Mouse (Mus musculus) megakaryocyte-erythroid progenitor cell, adult 5-6 weeks (primary cell): ENCODE measurements at regions not wholly inside any gene's neighbourhood (a gene's known extent, or its start where the extent isn't known, plus 50 kb on each side); places are given as distances from the start of the nearest gene placed in this dataset.
A peak's percentile ranks its signal among the peaks of the same experiment; 100 is the strongest.

Experiments used
- ATAC-seq: replicated peaks from 2 replicates; pipeline ENCODE4 v1.8.0; 2016; ENCODE audit warnings: mild to moderate bottlenecking, inconsistent platforms; ENCODE audit not compliant: severe bottlenecking, poor library complexity, low FRiP score, low TSS enrichment

GRCm38 (mm10) chr11:113109096-113109495 is 327.1 kb downstream of the Sox9 start:
- ATAC-seq: no peak

- ATAC-seq: peak; percentile 54
These were observed 331.3 kb downstream of the Sox9 start for GRCm38 (mm10) chr11:113113220-113113817.

- ATAC-seq: no peak
These were observed 335.3 kb downstream of the Sox9 start for GRCm38 (mm10) chr11:113117179-113117898.

- ATAC-seq: no peak
These were observed 338.5 kb downstream of the Sox9 start for GRCm38 (mm10) chr11:113120570-113120969.

GRCm38 (mm10) chr11:113121307-113121706 is 339.3 kb downstream of the Sox9 start:
- no peak for ATAC-seq

GRCm38 (mm10) chr11:113122137-113122536 is 340.1 kb downstream of the Sox9 start:
- ATAC-seq: no peak

- peak; percentile 77 for ATAC-seq
These were observed 340.9 kb downstream of the Sox9 start for GRCm38 (mm10) chr11:113122964-113123363.

GRCm38 (mm10) chr11:113125832-113126231 is 343.8 kb downstream of the Sox9 start:
- ATAC-seq: no peak

GRCm38 (mm10) chr11:113129192-113129591 is 347.2 kb downstream of the Sox9 start:
- ATAC-seq: no peak

GRCm38 (mm10) chr11:113129975-113130374 is 348.0 kb downstream of the Sox9 start:
- ATAC-seq: peak; percentile 93

- ATAC-seq: no peak
These were observed 350.3 kb downstream of the Sox9 start for GRCm38 (mm10) chr11:113132078-113133064.

GRCm38 (mm10) chr11:113133407-113133806 is 351.4 kb downstream of the Sox9 start:
- no peak for ATAC-seq

GRCm38 (mm10) chr11:113135261-113135660 is 353.2 kb downstream of the Sox9 start:
- peak; percentile 61 for ATAC-seq

GRCm38 (mm10) chr11:113138462-113138861 is 356.4 kb downstream of the Sox9 start:
- ATAC-seq: no peak

GRCm38 (mm10) chr11:113140595-113140994 is 358.6 kb downstream of the Sox9 start:
- no peak for ATAC-seq

- no peak for ATAC-seq
These were observed 360.8 kb downstream of the Sox9 start for GRCm38 (mm10) chr11:113142816-113143215.

- ATAC-seq: no peak
These were observed 362.0 kb downstream of the Sox9 start for GRCm38 (mm10) chr11:113143839-113144627.

- ATAC-seq: no peak
These were observed 363.7 kb downstream of the Sox9 start for GRCm38 (mm10) chr11:113145721-113146120.

GRCm38 (mm10) chr11:113146762-113147161 is 364.7 kb downstream of the Sox9 start:
- no peak for ATAC-seq
